Mouse (Mus musculus) thymus, adult 2 months (tissue): Measurements from ENCODE around the gene Irs1.
A peak's percentile ranks its signal among the peaks of the same experiment; 100 is the strongest.

Experiments
- CTCF ChIP-seq: fragments of 200-500 bp; IDR thresholded peaks from 2 replicates; pipeline ENCODE4 v1.5.1; 2012; ENCODE audit warnings: mild to moderate bottlenecking, control low read depth, low read length, moderate library complexity, borderline replicate concordance; ENCODE audit not compliant: control insufficient read depth, poor library complexity, insufficient read depth; ENCODE audit errors: extremely low read depth
- POLR2A ChIP-seq: fragments of 200-500 bp; IDR thresholded peaks from 2 replicates; pipeline ENCODE4 v1.6.1; 2012; ENCODE audit warnings: mild to moderate bottlenecking, low read length, control low read depth, moderate library complexity; ENCODE audit not compliant: control insufficient read depth, poor library complexity, insufficient read depth; ENCODE audit errors: extremely low read depth

DNA sequence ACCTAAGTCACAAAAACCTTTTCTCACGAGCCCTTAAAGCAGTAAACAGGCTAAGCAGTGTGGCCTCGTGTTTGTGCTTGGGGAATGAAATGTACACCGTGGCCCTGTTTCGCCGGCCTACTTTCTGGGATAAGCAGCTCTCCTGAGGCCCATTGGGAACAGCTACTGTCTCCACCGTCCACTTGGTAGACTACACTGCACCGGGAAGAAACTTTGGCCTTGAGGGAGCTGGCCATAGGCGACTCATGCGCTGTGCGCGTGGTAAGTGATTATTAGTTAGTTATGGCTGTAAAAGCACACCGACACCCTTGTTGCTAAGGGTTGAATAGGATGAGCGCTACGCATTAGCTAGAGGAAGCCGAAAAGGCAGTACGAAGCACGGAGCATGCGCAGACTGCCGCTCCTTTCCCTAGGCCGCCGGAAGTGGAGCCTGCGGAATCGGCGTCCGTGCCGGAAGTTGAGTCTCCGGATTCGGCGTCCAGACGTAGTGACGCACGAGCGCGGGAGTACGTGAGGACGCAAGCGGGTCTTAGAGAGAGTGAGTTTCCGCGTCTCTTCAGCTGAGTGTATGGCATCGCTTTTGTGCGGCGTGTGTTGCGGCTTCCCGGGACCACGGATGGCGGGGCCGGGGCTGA is 25.0 kb upstream of the Irs1 start, which contains the start of gene Rhbdd1:
- TF ChIP-seq CTCF (peak; percentile 23; the same call in 1 of the 2 replicates), POLR2A (peak; percentile 83)
